Mouse (Mus musculus) monocyte, adult 59 days (primary cell): ENCODE measurements around the gene Aoah. TPM values are rescaled to one million over a fixed set of nuclear protein-coding genes. Genes with fewer than 3 reads are reported as not detected.

Experiments used
- total RNA-seq, 2 experiments: library from RNA; stranded (reverse); gene quantifications; one replicate each; pipeline ENCODE4 v1.2.4; 2023

Gene Aoah
- 10 to 100 TPM; 21.4 to 24.9 TPM for total RNA-seq

GRCm38 (mm10) chr13:20793901-20794300 lies at the start of gene Aoah:
Gene Aoah (plus strand): TSS chr13:20794113.

GRCm38 (mm10) chr13:21074847-21075246 lies 280.9 kb downstream of the Aoah start, which contains the start of gene Olfr1370:
Gene Olfr1370 (minus strand): TSS chr13:21074947.

